Mouse (Mus musculus): ENCODE measurements around the gene Slc30a10.

DNA sequence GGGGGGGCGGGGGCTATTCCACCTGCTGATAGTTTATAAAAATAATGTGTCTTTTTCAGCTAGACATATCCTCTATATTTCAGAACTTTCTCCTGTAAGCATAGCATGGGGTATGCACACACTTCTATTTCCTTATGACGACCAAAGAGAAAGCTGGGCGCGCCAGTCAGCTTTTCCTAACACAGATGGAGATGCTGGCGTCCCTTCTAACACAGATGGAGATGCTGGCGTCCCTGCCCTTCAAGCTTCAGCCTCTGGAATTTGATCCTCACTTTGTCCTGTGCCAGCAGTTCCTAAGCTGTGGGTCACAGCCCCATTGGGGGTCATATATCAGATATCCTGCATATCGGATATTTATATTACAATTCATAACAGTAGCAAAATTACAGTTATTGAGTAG, 46.0 kb downstream of the Slc30a10 start:
- TF ChIP-seq CTCF (IDR thresholded peaks at IDR 0.05; ENCODE audit: borderline replicate concordance, insufficient read depth, low read depth, low read length), result no peak
- no peak for TF ChIP-seq POLR2A (IDR thresholded peaks at IDR 0.05; ENCODE audit: borderline replicate concordance, insufficient read depth, low read length)

Measured in cerebellum, adult 2 months (tissue).